Mouse (Mus musculus) limb, embryonic 14.5 days (tissue): ENCODE results near the gene Incenp. TPM values are rescaled to one million over a fixed set of nuclear protein-coding genes. Genes with fewer than 3 reads are reported as not detected.

Experiments
- ATAC-seq: fragments of 200-750 bp; cut with Nextera tagmentation; 2 replicates; pipeline ENCODE4 v1.8.0; 2017; ENCODE audit warnings: low read depth, moderate number of reproducible peaks, moderate TSS enrichment; ENCODE audit not compliant: low FRiP score
- DNase-seq: peaks from one replicate; pipeline ENCODE4 v3.0.0-alpha.2; 2015; ENCODE audit warnings: low spot score
- H3K27ac ChIP-seq: fragments of 300-500 bp; sonication (generic); replicated peaks from 2 replicates; pipeline ENCODE4 v1.5.1; 2014; ENCODE audit warnings: low read depth, mild to moderate bottlenecking, low read length, moderate library complexity, mixed read lengths
- H3K27me3 ChIP-seq: fragments of 300-500 bp; sonication (generic); 2 replicates; pipeline ENCODE4 v1.6.1; 2014; ENCODE audit warnings: low read length, mixed read lengths; ENCODE audit not compliant: control insufficient read depth, insufficient read depth
- H3K36me3 ChIP-seq: fragments of 300-500 bp; sonication (generic); 2 replicates; pipeline ENCODE4 v1.6.1; 2014; ENCODE audit warnings: mild to moderate bottlenecking, low read length, moderate library complexity, mixed read lengths; ENCODE audit not compliant: control insufficient read depth, insufficient read depth
- H3K4me1 ChIP-seq: fragments of 300-500 bp; sonication (generic); 2 replicates; pipeline ENCODE4 v1.6.1; 2014; ENCODE audit warnings: antibody characterized with exemption, low read length, mixed read lengths; ENCODE audit not compliant: control insufficient read depth, insufficient read depth
- H3K4me2 ChIP-seq: fragments of 300-500 bp; sonication (generic); replicated peaks from 2 replicates; pipeline ENCODE4 v1.6.1; 2014; ENCODE audit warnings: low read depth, mild to moderate bottlenecking, low read length, moderate library complexity; ENCODE audit not compliant: severe bottlenecking
- H3K4me3 ChIP-seq: fragments of 300-500 bp; sonication (generic); replicated peaks from 2 replicates; pipeline ENCODE4 v1.5.1; 2014; ENCODE audit warnings: low read length
- H3K9ac ChIP-seq: fragments of 300-500 bp; sonication (generic); 2 replicates; pipeline ENCODE4 v1.6.1; 2014; ENCODE audit warnings: mild to moderate bottlenecking, low read depth, low read length, moderate library complexity; ENCODE audit not compliant: severe bottlenecking
- H3K9me3 ChIP-seq: fragments of 300-500 bp; sonication (generic); 2 replicates; pipeline ENCODE4 v1.6.1; 2016; ENCODE audit warnings: low read length; ENCODE audit not compliant: control insufficient read depth
- POLR2A ChIP-seq: fragments of 200-500 bp; IDR thresholded peaks from 2 replicates; pipeline ENCODE4 v1.8.0; 2012; ENCODE audit warnings: inconsistent platforms, mild to moderate bottlenecking, moderate library complexity, borderline replicate concordance; ENCODE audit not compliant: insufficient read depth, insufficient read length; ENCODE audit errors: extremely low read depth
- WGBS: fragments of 180-500 bp; shearing (Covaris S2); extraction: QIAGEN DNeasy Blood & Tissue Kit; methylation state at CpG from one replicate; pipeline ENCODE4 v1.1.7; 2014; 5-methylcytosine and 5-hydroxymethylcytosine counted together
- polyA plus RNA-seq, 2 experiments: library from polyadenylated mRNA; depleted of rRNA in 1 of 2; stranded (reverse) in 1 of 2; unstranded in 1 of 2; fragments of >200 nt; fragmentation: Nextera tagmentation in 1 of 2; extraction: Ambion mirVana in 1 of 2; gene quantifications; 2 replicates each; pipeline versions ENCODE4 v1.2.1 to v1.2.3; 2012 to 2014

Incenp gene
- polyA plus RNA-seq, 2 experiments, result 60.2 to 69.1 TPM

DNA sequence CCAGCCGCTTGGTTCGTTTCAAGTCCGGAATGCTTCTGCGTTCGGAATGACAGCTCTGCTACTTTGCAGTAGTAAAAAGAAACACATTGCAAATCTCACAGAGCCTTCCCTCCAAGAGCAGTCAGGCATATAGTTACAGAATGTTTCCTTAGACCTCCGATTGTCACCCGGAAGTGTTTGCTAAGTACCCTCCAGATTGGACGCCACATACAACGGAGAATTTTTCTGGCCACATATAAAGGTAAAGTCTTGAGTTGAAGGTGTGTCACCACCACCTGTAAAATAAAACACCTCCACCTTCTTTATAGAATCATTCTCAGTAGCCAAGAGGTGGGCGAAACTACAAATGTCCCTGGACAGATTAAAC is 412 bp upstream of the Incenp start:
- H3K27me3 ChIP-seq, result no peaks in the 10 kb centered on the region
- 9% methylated on average over 10 of the region's 10 CpGs for WGBS

DNA sequence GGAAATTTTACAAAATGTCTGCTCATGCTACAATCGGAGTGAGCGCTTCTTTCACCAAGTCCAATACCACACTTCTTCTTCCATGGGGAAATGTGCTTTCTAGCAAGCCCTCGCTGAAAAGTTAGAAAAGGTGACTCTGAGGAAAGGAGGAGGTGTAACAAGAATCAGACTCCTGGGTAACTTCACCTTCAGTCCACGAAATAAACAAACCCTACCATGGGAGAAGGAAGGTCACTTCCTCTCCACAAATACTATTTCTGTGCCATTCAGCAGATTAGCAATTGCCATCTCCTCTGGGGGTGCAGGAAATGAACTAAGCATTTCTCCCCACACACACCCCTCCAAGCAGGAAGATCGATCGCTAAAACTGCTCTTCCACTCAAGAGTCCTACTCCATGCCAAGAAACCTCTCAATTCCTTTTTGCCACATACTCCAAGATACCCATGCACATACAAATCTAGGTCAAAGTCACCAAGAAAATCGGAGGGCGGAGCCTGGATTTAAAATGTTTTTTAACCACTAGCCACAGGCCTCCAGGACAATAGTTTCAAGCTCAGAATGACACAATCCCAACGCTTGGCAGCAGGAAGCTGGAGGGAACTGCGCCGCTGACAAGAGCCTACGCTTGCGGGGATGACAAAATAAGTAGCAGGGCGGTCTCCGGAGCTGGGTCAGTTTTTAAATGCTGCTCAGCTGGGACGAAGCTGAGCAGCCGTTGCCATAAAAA is 848 bp downstream of the Incenp start:
- 11% methylated on average over 17 of the region's 17 CpGs for WGBS
- DNase-seq, result no peak
- ATAC-seq, result no peak

More for the DNA sequence above, 412 bp upstream of the Incenp start:
- H3K27ac ChIP-seq, result peak overlapping the region; percentile 86
- H3K4me2 ChIP-seq, result peak overlapping the region; percentile 73
- DNase-seq (no peak), ATAC-seq (peak; percentile 77)
- peak overlapping the region; percentile 43 for H3K9ac ChIP-seq
- TF ChIP-seq POLR2A, result no peak
- H3K4me1 ChIP-seq, result peaks cover 23% of the 10 kb centered on the region
- H3K36me3 ChIP-seq, result peaks cover 10% of the 10 kb centered on the region
- H3K4me3 ChIP-seq, result peak overlapping the region; percentile 89
- no peaks in the 10 kb centered on the region for H3K9me3 ChIP-seq

DNA sequence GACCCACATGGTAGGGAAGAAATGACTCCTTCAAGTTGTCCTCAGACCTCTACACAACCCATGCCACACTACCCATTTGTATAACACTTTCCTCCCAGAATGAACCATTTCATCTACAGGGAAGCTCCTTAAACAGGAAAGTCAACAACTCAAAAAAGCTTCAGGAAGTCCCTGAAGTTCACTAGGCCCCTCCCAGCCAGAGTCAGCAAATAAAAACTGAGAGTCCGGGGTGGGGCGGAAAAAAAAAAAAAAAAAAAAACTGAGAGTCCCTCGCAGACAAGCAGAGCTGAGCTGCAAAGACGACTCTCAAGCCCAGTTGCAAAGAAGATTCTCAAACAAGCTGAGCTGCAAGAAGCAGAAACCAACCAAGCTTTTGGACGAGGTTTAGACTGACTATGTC is 3.3 kb downstream of the Incenp start:
- TF ChIP-seq POLR2A, result no peak
- ATAC-seq (no peak), DNase-seq (no peak)
- H3K9me3 ChIP-seq, result no peaks in the 10 kb centered on the region
- H3K27ac ChIP-seq, result no peak overlapping the region
- no peak overlapping the region for H3K9ac ChIP-seq
- H3K36me3 ChIP-seq, result peaks cover 46% of the 10 kb centered on the region
- WGBS, result 63% methylated on average over 5 of the region's 5 CpGs
- H3K4me3 ChIP-seq, result no peak overlapping the region
- H3K4me2 ChIP-seq, result no peak overlapping the region
- H3K4me1 ChIP-seq, result peaks cover 23% of the 10 kb centered on the region
- no peaks in the 10 kb centered on the region for H3K27me3 ChIP-seq

More for the DNA sequence above, 848 bp downstream of the Incenp start:
- Histone ChIP-seq H3K4me1 (peaks cover 23% of the 10 kb centered on the region), H3K4me2 (peak overlapping the region; percentile 73), H3K27me3 (no peaks in the 10 kb centered on the region), H3K27ac (peak overlapping the region; percentile 86; the same call in 1 of the 2 replicates), H3K4me3 (peak overlapping the region; percentile 89), H3K36me3 (peaks cover 22% of the 10 kb centered on the region), H3K9ac (peak overlapping the region; percentile 83), H3K9me3 (no peaks in the 10 kb centered on the region)
- TF ChIP-seq POLR2A, result no peak

DNA sequence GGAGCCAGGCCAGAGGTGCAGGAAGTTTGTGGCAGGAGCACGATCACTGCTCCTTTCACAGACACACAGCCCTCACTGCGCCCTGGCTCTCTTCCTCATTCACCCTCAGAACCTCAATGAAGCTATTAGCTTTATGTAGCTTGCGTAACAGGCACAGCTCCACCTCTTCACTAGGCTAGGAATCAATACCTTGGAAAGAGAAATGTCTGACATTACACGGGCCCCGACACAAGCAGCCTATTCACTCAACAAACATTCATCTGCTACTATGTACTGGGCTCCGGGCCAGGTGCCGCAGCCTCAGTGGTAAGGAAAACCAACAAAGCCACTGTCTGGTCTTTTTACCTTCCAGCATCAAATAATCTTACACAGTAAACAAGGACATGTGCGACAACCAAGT is 12.6 kb downstream of the Incenp start:
- no peak for ATAC-seq
- H3K4me3 ChIP-seq, result no peak overlapping the region
- no peak overlapping the region for H3K4me2 ChIP-seq
- H3K4me1 ChIP-seq, result no peaks in the 10 kb centered on the region
- H3K27me3 ChIP-seq, result no peaks in the 10 kb centered on the region
- H3K36me3 ChIP-seq, result peaks cover 88% of the 10 kb centered on the region
- H3K27ac ChIP-seq, result no peak overlapping the region
- DNase-seq, result no peak
- WGBS, result 92% methylated on average over 8 of the region's 8 CpGs
- no peaks in the 10 kb centered on the region for H3K9me3 ChIP-seq
- H3K9ac ChIP-seq, result no peak overlapping the region
- TF ChIP-seq POLR2A, result no peak

DNA sequence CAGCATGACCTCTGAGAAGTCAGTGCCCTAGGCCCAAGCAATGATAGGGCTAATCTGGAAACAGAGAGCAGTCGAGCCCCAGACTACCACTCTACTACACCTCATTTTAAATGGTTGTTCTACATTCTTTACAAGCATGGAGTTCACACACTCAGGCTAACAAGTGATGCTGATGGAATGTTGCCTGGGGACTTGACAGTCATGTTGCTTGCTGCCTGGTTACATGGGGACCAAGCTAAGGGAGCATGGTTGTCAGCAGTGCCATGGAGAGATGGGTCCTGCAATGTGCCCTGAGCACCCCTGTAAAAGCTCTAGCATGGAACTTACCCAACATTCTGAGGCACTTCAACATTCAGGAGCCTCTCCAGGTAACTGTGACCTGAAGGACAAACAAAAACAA is 13.0 kb downstream of the Incenp start:
- DNase-seq (no peak), ATAC-seq (no peak)
- Histone ChIP-seq H3K36me3 (peaks cover 88% of the 10 kb centered on the region), H3K4me2 (no peak overlapping the region), H3K27me3 (no peaks in the 10 kb centered on the region), H3K4me3 (no peak overlapping the region), H3K9ac (no peak overlapping the region), H3K4me1 (no peaks in the 10 kb centered on the region), H3K9me3 (no peaks in the 10 kb centered on the region), H3K27ac (no peak overlapping the region)
- 76% methylated on average over 1 of the region's 1 CpGs for WGBS
- TF ChIP-seq POLR2A, result no peak
